Mouse (Mus musculus): Measurements from ENCODE around the gene Ptpn22. TPM values are rescaled to one million over a fixed set of nuclear protein-coding genes. Genes with fewer than 3 reads are reported as not detected.
"Not testable (repeated sequence)": the region's sequence is repeated elsewhere in the genome, so short reads cannot be mapped to it uniquely, and the experiment has no call there.

The Ptpn22 gene
- polyA plus RNA-seq, 1 experiment from 2014 or later, result 0.44 TPM

DNA sequence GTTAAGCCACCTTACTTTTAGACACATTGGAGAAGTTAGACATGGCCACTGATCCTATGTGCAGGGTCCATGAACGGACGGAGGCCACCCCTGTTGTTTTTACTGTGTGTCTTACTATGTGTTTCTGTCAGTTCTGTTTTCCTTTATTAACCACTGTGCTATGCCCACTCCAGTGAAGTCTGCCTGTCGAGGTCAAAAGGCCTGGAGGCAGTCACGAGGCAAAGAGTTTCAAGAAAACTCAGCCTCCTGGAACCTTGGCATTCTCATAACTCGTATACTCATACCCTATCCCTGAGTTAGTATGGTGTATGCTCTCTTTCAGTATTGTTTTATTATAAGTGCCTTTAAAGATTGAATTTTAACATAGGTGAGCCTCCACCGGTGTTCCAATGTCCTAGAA, 19.9 kb upstream of the Ptpn22 start:
- no peaks in the 10 kb centered on the region for H3K9me3 ChIP-seq
- no peak overlapping the region for H3K4me3 ChIP-seq
- ATAC-seq (ENCODE audit: low FRiP score, low read depth), result no peak
- H3K36me3 ChIP-seq, result no peaks in the 10 kb centered on the region
- no peaks in the 10 kb centered on the region for H3K27me3 ChIP-seq (replicated peaks)
- WGBS, result 94% methylated on average over 6 of the region's 6 CpGs
- no peak overlapping the region for H3K27ac ChIP-seq
- no peaks in the 10 kb centered on the region for H3K4me1 ChIP-seq
- no peak overlapping the region for H3K9ac ChIP-seq
- no peak overlapping the region for H3K4me2 ChIP-seq (replicated peaks)

DNA sequence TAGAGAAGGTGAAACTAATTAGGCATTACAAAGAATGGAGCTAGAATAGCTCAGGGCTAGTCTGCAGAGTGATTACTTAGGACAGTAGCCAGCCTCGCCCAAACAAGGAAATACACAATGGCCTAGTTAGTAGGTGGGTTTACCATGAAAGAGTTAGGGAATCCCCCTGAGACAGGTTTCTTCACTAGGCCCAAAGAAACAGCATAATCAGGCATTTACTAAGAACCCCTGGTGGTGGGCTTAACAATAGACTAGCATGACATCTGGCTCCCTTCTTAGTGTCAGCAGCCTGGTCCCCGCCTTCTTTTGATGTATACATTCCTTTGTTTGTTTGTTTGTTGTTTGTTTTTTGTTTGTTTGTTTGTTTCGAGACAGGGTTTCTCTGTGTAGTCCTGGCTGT, 19.4 kb upstream of the Ptpn22 start:
- H3K27me3 ChIP-seq (replicated peaks); H3K4me2 ChIP-seq (replicated peaks); H3K27ac ChIP-seq; H3K4me1 ChIP-seq; H3K9me3 ChIP-seq; ATAC-seq (ENCODE audit: low FRiP score, low read depth); H3K36me3 ChIP-seq; H3K9ac ChIP-seq; H3K4me3 ChIP-seq: not testable (repeated sequence)
- 72% methylated on average over 3 of the region's 3 CpGs for WGBS

DNA sequence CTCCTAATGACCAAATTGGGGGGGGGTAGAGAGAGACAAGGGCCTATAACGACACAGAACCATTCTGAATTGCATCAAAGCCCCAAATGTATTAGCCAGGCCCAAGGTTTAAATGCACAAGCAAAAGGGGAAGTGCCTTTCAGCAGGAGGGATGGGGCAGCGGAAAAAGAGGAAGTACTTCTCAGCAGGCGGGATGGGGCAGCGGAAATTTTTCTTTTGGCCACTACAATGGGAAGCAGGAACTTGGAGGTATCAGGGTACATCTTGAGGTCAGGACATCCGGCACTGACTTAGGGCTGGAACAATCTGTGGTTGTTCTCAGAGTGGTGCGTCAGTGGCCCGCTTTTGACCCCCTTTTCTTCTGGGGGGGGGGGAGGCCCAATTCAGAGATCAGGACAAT, 18.6 kb upstream of the Ptpn22 start:
- not testable (repeated sequence) for H3K36me3 ChIP-seq; H3K4me2 ChIP-seq (replicated peaks); ATAC-seq (ENCODE audit: low FRiP score, low read depth); H3K27me3 ChIP-seq (replicated peaks); H3K4me1 ChIP-seq; H3K27ac ChIP-seq; H3K4me3 ChIP-seq; H3K9me3 ChIP-seq; H3K9ac ChIP-seq
- WGBS, result 86% methylated on average over 7 of the region's 7 CpGs

DNA sequence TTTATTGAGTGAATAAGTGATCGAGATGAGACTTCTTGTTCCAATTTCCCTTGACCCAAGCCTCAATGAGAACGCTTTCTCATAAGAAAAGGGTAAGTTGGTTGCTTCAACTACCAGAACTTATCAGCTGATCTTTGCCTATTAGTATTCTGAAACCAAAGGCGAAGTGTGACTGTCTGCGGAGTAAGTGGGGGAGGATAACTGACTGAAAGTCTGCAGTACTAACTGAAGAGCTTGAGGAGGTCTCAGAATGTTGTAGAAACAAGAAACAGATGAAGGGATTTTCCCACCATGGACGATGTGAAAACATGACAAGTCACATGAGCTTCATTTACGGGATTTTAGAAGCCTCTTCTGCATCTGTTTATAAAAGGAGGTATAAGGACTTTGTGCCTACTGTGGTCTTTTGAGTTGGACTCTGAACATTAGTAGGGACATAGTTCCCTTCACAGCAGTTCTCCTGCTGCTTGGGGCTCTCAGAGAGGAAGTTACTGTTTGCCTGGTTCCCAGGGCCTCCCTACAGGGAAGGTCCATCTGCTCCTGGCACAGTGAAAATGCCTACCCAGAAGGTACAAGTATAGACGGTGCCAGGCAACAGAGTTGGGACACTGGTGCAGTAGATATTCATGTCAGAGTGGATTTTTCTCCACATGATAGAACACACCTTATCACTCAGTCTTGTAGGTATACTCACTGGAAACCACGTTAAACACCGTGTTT, 8.8 kb upstream of the Ptpn22 start:
- Histone ChIP-seq H3K27me3 (replicated peaks) (no peaks in the 10 kb centered on the region), H3K4me1 (no peaks in the 10 kb centered on the region), H3K4me3 (no peak overlapping the region), H3K9ac (no peak overlapping the region), H3K27ac (no peak overlapping the region), H3K36me3 (no peaks in the 10 kb centered on the region), H3K9me3 (no peaks in the 10 kb centered on the region), H3K4me2 (replicated peaks) (no peak overlapping the region)
- ATAC-seq (ENCODE audit: low FRiP score, low read depth), result no peak
- WGBS, result 84% methylated on average over 9 of the region's 9 CpGs

DNA sequence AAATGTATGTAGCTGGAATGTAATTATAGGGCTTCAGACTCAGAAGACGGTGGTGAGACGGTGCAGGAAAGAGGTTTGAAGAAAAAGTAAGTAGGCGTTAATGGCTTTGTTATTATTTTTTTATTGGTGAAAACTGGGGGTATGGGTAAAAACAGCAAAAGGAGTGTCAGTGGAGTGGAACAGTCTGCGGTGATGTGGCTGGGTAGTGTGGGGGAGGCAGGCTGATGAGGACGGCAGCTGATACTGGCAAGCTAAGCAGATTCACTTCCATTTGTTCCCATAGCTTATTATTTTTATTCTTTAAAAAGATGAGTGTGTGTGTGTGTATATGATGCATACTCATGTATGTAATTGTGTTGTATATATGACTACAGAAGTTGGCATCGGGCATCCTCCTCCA, 8.1 kb upstream of the Ptpn22 start:
- Histone ChIP-seq H3K36me3 (no peaks in the 10 kb centered on the region), H3K9me3 (no peaks in the 10 kb centered on the region), H3K4me1 (no peaks in the 10 kb centered on the region), H3K9ac (no peak overlapping the region), H3K4me3 (no peak overlapping the region), H3K4me2 (replicated peaks) (no peak overlapping the region), H3K27ac (no peak overlapping the region), H3K27me3 (replicated peaks) (no peaks in the 10 kb centered on the region)
- ATAC-seq (ENCODE audit: low FRiP score, low read depth), result no peak
- 93% methylated on average over 6 of the region's 6 CpGs for WGBS

DNA sequence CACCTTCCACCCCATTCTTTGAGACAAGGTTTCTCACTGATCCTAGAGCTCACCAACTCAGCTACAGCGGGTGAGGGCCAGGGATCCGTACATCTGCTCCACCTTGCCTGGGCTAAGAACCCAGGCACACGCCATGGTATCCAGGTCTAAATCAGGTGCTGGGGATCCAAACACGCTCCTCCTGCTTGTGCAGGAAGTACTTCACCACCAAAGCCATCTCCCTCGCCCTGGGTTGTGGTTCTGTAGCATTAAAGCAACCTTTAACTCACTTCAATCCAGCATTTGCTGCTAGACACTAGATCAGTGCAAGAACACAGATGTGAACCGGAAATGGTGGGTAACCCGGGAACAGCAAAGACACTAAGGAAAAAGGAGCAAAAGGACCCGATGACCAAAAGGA, 7.7 kb upstream of the Ptpn22 start:
- Histone ChIP-seq H3K27me3 (replicated peaks) (no peaks in the 10 kb centered on the region), H3K36me3 (no peaks in the 10 kb centered on the region), H3K9ac (no peak overlapping the region), H3K4me1 (no peaks in the 10 kb centered on the region), H3K4me2 (replicated peaks) (no peak overlapping the region), H3K9me3 (no peaks in the 10 kb centered on the region), H3K4me3 (no peak overlapping the region), H3K27ac (no peak overlapping the region)
- no peak for ATAC-seq (ENCODE audit: low FRiP score, low read depth)
- WGBS, result 90% methylated on average over 8 of the region's 8 CpGs

DNA sequence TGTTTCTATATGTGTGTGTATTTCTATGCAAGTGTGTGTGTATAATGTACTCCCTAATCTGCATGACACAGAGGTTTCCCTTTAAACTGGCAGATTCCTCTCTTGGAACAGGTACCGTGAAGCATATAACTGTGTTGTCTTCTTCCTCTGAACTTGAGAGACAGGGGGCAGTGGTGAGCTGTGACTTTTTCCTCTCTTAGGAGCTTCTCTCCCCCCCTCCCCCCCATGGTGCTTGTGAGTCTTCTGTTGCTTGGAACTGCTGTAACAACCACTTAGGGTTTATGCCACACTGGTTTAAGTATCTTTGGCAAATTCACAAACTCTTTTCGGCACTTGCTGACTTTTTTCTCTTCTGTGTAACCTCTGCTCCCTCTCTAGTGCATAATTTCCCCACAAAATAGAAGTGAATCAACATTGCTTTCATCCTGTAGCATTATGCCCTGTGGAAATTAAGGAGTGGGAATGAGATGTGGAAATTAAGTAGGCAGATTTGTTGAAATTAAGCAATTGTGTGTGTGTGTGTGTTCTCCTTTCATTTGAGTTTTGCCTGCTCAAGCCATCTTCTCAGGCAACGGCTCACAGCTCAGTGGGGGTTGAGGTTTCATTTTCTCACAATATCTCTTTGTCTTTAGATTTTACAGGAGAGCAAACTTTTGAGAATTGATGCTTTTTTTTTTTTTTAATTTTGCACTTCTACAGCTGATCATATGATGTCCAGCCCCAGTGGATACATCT, 6.9 kb upstream of the Ptpn22 start:
- WGBS, result 71% methylated on average over 3 of the region's 3 CpGs
- no peak for ATAC-seq (ENCODE audit: low FRiP score, low read depth)
- H3K4me2 ChIP-seq (replicated peaks), result no peak overlapping the region

DNA sequence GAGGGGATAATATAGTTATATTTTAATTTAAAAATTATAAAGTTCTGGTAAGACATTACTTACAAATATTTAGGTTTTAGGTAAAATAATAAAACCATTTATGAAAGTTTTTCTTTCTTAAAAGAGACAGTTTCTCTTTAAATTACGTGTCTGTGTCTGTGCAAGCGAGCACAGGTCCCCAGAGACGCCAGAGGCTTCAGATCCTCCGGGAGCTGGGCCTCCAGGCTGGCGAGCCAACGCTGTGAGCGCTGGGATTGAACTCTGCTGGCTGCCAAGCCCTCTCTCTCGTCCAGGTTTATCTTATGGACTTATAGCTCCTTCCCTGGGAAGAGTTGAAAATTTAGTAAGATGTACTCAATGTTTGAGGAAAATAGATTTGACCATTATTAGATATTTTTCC, 5.8 kb upstream of the Ptpn22 start:
- Histone ChIP-seq H3K4me1 (no peaks in the 10 kb centered on the region), H3K27ac (no peak overlapping the region), H3K4me2 (replicated peaks) (no peak overlapping the region), H3K4me3 (no peak overlapping the region), H3K9me3 (no peaks in the 10 kb centered on the region), H3K27me3 (replicated peaks) (no peaks in the 10 kb centered on the region), H3K36me3 (no peaks in the 10 kb centered on the region), H3K9ac (no peak overlapping the region)
- 75% methylated on average over 8 of the region's 8 CpGs for WGBS
- no peak for ATAC-seq (ENCODE audit: low FRiP score, low read depth)

More for the DNA sequence above, 6.9 kb upstream of the Ptpn22 start:
- Histone ChIP-seq H3K27me3 (replicated peaks) (no peaks in the 10 kb centered on the region), H3K9me3 (no peaks in the 10 kb centered on the region), H3K9ac (no peak overlapping the region), H3K4me3 (no peak overlapping the region), H3K36me3 (no peaks in the 10 kb centered on the region), H3K4me1 (no peaks in the 10 kb centered on the region), H3K27ac (no peak overlapping the region)

DNA sequence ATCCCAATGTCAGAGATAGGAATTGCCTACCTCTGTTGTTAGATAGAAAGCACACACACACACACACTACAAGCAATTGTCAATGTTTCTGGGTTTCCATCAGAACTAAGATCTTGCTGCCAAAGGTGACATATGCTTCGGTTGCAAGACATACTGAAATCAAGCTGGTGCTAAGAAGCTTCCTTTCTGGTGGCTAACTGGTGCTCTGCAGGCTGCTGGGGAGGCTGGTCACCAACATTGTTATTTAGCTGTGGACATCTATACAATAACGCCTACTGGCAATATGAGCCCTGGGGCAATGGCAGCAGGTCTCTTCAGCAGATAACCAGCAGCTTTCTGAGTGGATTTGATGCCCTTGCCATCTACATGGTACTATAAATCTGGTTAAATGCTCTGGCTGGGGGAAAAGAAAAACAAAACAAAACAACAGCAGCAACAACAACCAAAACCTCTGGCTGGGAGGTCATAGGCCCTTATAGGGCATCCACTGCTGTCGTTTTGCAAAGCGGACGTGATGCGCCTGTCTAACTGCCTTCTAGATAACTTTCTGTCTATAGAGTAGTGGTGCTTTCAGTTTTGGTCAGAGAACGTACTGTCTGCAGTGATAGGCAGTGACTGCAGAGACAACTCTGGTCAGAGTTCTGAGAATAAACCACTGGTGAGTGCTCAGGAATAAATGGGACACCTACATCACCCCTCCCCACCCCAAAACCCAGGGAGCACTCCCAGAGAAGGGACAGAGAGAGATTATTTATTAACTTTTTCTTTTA, 2.4 kb upstream of the Ptpn22 start:
- Histone ChIP-seq H3K9me3 (no peaks in the 10 kb centered on the region), H3K4me2 (replicated peaks) (no peak overlapping the region), H3K4me3 (no peak overlapping the region), H3K27ac (no peak overlapping the region), H3K36me3 (no peaks in the 10 kb centered on the region), H3K27me3 (replicated peaks) (no peaks in the 10 kb centered on the region), H3K9ac (no peak overlapping the region), H3K4me1 (no peaks in the 10 kb centered on the region)
- WGBS, result 91% methylated on average over 7 of the region's 7 CpGs
- no peak for ATAC-seq (ENCODE audit: low FRiP score, low read depth)

DNA sequence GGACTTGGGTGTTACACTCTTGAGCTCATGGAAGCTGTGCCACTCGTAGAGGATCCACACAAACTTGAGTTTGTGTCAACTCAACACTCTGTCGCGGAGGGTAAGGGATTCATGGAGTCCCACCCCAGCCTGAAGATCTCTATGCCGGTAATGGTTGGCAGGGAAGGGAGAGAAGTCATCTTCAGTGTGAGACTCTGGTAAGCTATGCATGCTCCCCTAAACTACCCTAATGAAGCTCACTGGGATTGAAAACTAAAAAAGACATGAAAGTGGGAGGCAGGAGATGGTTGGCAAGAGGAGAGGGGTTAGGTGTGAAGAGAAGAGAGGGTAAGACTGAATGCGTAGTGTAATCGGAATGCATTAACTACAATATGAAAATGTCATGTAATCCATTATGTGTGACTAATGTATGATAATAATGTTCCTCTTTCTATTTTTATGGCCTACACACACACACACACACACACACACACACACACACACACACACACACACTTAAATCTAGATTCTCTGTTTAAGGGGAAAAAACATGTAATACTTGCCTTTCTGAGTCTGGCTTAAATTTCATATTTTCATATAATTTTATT, 1.5 kb upstream of the Ptpn22 start:
- Histone ChIP-seq H3K27me3 (replicated peaks) (no peaks in the 10 kb centered on the region), H3K4me1 (no peaks in the 10 kb centered on the region), H3K9me3 (no peaks in the 10 kb centered on the region), H3K4me3 (no peak overlapping the region), H3K9ac (no peak overlapping the region), H3K27ac (no peak overlapping the region), H3K4me2 (replicated peaks) (no peak overlapping the region), H3K36me3 (no peaks in the 10 kb centered on the region)
- WGBS, result 90% methylated on average over 6 of the region's 6 CpGs
- no peak for ATAC-seq (ENCODE audit: low FRiP score, low read depth)

DNA sequence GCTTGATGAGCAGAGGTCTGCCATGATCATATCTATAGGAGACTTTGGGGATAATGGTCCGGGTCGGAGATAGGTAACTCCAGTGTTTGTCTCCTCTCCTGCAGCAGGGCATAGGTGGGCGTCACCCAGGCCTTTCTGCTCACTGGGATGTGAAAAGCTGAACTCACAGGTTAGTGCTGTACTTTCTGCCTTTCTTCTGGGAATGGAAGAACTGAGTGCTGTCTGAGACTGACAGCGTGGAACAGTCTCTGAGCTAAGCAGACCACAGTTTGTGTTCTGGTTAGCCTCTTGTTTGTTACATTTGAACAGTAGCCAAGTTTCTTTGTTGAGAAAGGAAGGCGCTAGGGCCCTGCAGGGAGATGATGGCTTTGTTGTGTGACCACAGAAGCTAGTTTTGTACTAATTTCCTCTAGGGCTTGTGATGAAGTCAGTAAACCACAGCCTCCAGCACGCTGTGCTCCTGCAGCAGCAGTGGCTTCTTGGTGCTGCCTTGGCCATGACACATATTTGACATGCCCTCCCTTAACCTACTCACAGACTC, 326 bp downstream of the Ptpn22 start:
- H3K4me1 ChIP-seq, result no peaks in the 10 kb centered on the region
- 81% methylated on average over 6 of the region's 6 CpGs for WGBS
- ATAC-seq (ENCODE audit: low FRiP score, low read depth), result no peak
- H3K27ac ChIP-seq, result no peak overlapping the region
- no peak overlapping the region for H3K9ac ChIP-seq
- H3K27me3 ChIP-seq (replicated peaks), result no peaks in the 10 kb centered on the region
- no peak overlapping the region for H3K4me3 ChIP-seq
- no peaks in the 10 kb centered on the region for H3K9me3 ChIP-seq
- H3K4me2 ChIP-seq (replicated peaks), result no peak overlapping the region
- H3K36me3 ChIP-seq, result no peaks in the 10 kb centered on the region

DNA sequence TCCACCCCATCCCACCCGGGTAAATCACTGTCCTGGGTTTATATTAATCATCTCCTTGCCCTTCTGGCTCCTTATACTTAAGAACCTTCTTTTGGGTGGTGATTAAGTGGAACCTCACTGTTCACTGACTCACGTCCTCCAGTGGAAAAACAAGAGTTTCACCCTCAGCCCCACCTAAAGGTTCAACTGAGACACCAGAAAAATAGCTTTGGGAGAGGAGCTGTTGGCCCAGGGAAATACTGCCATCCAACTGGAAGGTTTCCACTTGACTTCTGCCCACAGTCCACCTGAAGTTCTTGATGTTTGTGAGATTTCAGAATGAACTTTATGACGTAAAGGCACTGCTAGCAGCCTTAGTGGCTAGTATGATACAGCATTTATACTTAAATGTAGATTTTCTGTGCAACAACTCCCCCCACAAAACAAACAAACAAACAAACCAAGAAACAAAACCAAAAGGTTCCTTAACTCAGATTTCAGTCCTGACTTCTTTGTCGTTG, 3.2 kb downstream of the Ptpn22 start:
- H3K4me2 ChIP-seq (replicated peaks), result no peak overlapping the region
- H3K27me3 ChIP-seq (replicated peaks), result no peaks in the 10 kb centered on the region
- H3K4me3 ChIP-seq, result no peak overlapping the region
- no peak overlapping the region for H3K9ac ChIP-seq
- H3K36me3 ChIP-seq, result no peaks in the 10 kb centered on the region
- H3K4me1 ChIP-seq, result no peaks in the 10 kb centered on the region
- no peaks in the 10 kb centered on the region for H3K9me3 ChIP-seq
- ATAC-seq (ENCODE audit: low FRiP score, low read depth), result no peak
- H3K27ac ChIP-seq, result no peak overlapping the region
- 83% methylated on average over 4 of the region's 4 CpGs for WGBS
